Comparison of ENCODE assay signal across 12 mouse cellular contexts in genomic region chr19:45234191-45234770, GRCm38 (mm10). TPM values are rescaled to one million over a fixed set of nuclear protein-coding genes. Genes with fewer than 3 reads are reported as not detected.
A peak's percentile ranks its signal among the peaks of the same experiment; 100 is the strongest.
DNase-seq lines count a peak whose midpoint lies in the region; ATAC-seq and TF ChIP-seq lines count a peak whose summit lies in the region.
"Had no signal": no experiment of that assay in that cellular context is flagged by ENCODE, and none has a peak within 500 bp of the region (broad histone marks: within the 10 kb centered on the region; RNA-seq: fewer than 3 reads in every experiment).

No protein-coding gene starts in this region.

- no peak for DNase-seq in G1E (ENCODE audit: low spot score)
- DNase-seq in embryonic facial prominence, embryonic 11.5 days (ENCODE audit: low spot score) = no peak
- DNase-seq in limb, embryonic 11.5 days (ENCODE audit: low spot score) = peak; percentile 69
- DNase-seq in spleen, postnatal 10 days (ENCODE audit: low spot score in 2 of 2) = no peak
- DNase-seq in lung, postnatal 4 days = no peak
- DNase-seq: adrenal gland, postnatal 10 days; lung, adult 2 months had no signal

- H3K9me3 ChIP-seq in intestine, postnatal 0 days (ENCODE audit: control insufficient read depth) = no peaks in the 10 kb centered on the region
- no peaks in the 10 kb centered on the region for H3K9me3 ChIP-seq in intestine, embryonic 16.5 days (ENCODE audit: control insufficient read depth, low read length)
- H3K9me3 ChIP-seq in G1E (replicated peaks) = peaks cover 61% of the 10 kb centered on the region
- H3K9me3 ChIP-seq in embryonic facial prominence, embryonic 11.5 days (replicated peaks; ENCODE audit: control insufficient read depth, low read length) = no peaks in the 10 kb centered on the region
- H3K9me3 ChIP-seq in limb, embryonic 11.5 days (ENCODE audit: control insufficient read depth, low read length) = no peaks in the 10 kb centered on the region
- no peaks in the 10 kb centered on the region for H3K9me3 ChIP-seq in forebrain, embryonic 15.5 days
- H3K9me3 ChIP-seq: stomach, embryonic 15.5 days had no signal

- H3K27ac ChIP-seq in intestine, postnatal 0 days (ENCODE audit: low read depth, low read length) = no peak overlapping the region
- H3K27ac ChIP-seq in intestine, embryonic 16.5 days (ENCODE audit: low read length) = no peak overlapping the region
- no peak overlapping the region for H3K27ac ChIP-seq in embryonic facial prominence, embryonic 11.5 days (replicated peaks; ENCODE audit: low read depth, low read length)
- H3K27ac ChIP-seq in limb, embryonic 11.5 days (replicated peaks; ENCODE audit: low read depth, low read length) = no peak overlapping the region
- no peak overlapping the region for H3K27ac ChIP-seq in forebrain, embryonic 15.5 days (replicated peaks)
- H3K27ac ChIP-seq: stomach, embryonic 15.5 days had no signal

- H3K4me1 ChIP-seq in intestine, postnatal 0 days (replicated peaks; ENCODE audit: control insufficient read depth, insufficient read depth, low read length) = no peaks in the 10 kb centered on the region
- H3K4me1 ChIP-seq in intestine, embryonic 16.5 days (ENCODE audit: control insufficient read depth, insufficient read depth, low read length) = peaks cover 28% of the 10 kb centered on the region
- H3K4me1 ChIP-seq in G1E (ENCODE audit: insufficient read depth, low read depth, low read length) = no peaks in the 10 kb centered on the region
- peaks cover 12% of the 10 kb centered on the region for H3K4me1 ChIP-seq in embryonic facial prominence, embryonic 11.5 days (ENCODE audit: control insufficient read depth, insufficient read depth, low read length)
- peaks cover 18% of the 10 kb centered on the region for H3K4me1 ChIP-seq in limb, embryonic 11.5 days (ENCODE audit: control insufficient read depth, insufficient read depth, low read length)
- H3K4me1 ChIP-seq in forebrain, embryonic 15.5 days = peaks cover 40% of the 10 kb centered on the region

- no peak for TF ChIP-seq CTCF in intestine, postnatal 0 days (IDR thresholded peaks at IDR 0.05; ENCODE audit: low read depth)
- TF ChIP-seq CTCF in G1E (IDR thresholded peaks at IDR 0.05; ENCODE audit: low read depth, low read length) = no peak

- H3K9ac ChIP-seq in intestine, postnatal 0 days (ENCODE audit: low read depth, low read length) = no peak overlapping the region
- no peak overlapping the region for H3K9ac ChIP-seq in intestine, embryonic 16.5 days (ENCODE audit: low read depth, low read length)
- H3K9ac ChIP-seq in embryonic facial prominence, embryonic 11.5 days (replicated peaks; ENCODE audit: low read length) = no peak overlapping the region
- peak overlapping the region; percentile 45 for H3K9ac ChIP-seq in limb, embryonic 11.5 days (ENCODE audit: low read length)
- no peak overlapping the region for H3K9ac ChIP-seq in forebrain, embryonic 15.5 days (replicated peaks)
- H3K9ac ChIP-seq: stomach, embryonic 15.5 days had no signal

- peaks cover 100% of the 10 kb centered on the region for H3K27me3 ChIP-seq in intestine, postnatal 0 days (replicated peaks; ENCODE audit: control insufficient read depth, insufficient read depth, low read length)
- peaks cover 90% of the 10 kb centered on the region for H3K27me3 ChIP-seq in intestine, embryonic 16.5 days (replicated peaks; ENCODE audit: control insufficient read depth, insufficient read depth, low read length)
- peaks cover 49% of the 10 kb centered on the region for H3K27me3 ChIP-seq in G1E (ENCODE audit: insufficient read depth, low read length)
- H3K27me3 ChIP-seq in embryonic facial prominence, embryonic 11.5 days (ENCODE audit: control insufficient read depth, insufficient read depth, low read length) = peaks cover 89% of the 10 kb centered on the region
- H3K27me3 ChIP-seq in limb, embryonic 11.5 days (ENCODE audit: control insufficient read depth, insufficient read depth, low read length) = peaks cover 93% of the 10 kb centered on the region
- H3K27me3 ChIP-seq in forebrain, embryonic 15.5 days = peaks cover 81% of the 10 kb centered on the region

- WGBS in intestine, postnatal 0 days = 2% methylated on average over 22 of the region's 22 CpGs
- WGBS in intestine, embryonic 16.5 days = 3% methylated on average over 22 of the region's 22 CpGs
- under 1% methylated on average over 22 of the region's 22 CpGs for WGBS in embryonic facial prominence, embryonic 11.5 days
- under 1% methylated on average over 22 of the region's 22 CpGs for WGBS in limb, embryonic 11.5 days
- WGBS in forebrain, embryonic 15.5 days = under 1% methylated on average over 22 of the region's 22 CpGs

- H3K36me3 ChIP-seq in intestine, postnatal 0 days (ENCODE audit: control insufficient read depth, insufficient read depth) = no peaks in the 10 kb centered on the region
- H3K36me3 ChIP-seq in intestine, embryonic 16.5 days (ENCODE audit: control insufficient read depth, insufficient read depth, low read length) = no peaks in the 10 kb centered on the region
- no peaks in the 10 kb centered on the region for H3K36me3 ChIP-seq in G1E (replicated peaks)
- H3K36me3 ChIP-seq in embryonic facial prominence, embryonic 11.5 days (replicated peaks; ENCODE audit: control insufficient read depth, insufficient read depth, low read depth, low read length) = no peaks in the 10 kb centered on the region
- H3K36me3 ChIP-seq in limb, embryonic 11.5 days (ENCODE audit: control insufficient read depth, insufficient read depth, low read length) = no peaks in the 10 kb centered on the region
- no peaks in the 10 kb centered on the region for H3K36me3 ChIP-seq in forebrain, embryonic 15.5 days
- H3K36me3 ChIP-seq: stomach, embryonic 15.5 days had no signal

- no peak for ATAC-seq in intestine, postnatal 0 days
- no peak for ATAC-seq in intestine, embryonic 16.5 days
- ATAC-seq in G1E (ENCODE audit: extremely low read depth, insufficient number of reproducible peaks, low FRiP score, poor library complexity, severe bottlenecking) = no peak
- no peak for ATAC-seq in embryonic facial prominence, embryonic 11.5 days (replicated peaks; ENCODE audit: insufficient number of reproducible peaks, low FRiP score, low TSS enrichment, low read depth)
- ATAC-seq in limb, embryonic 11.5 days (ENCODE audit: insufficient number of reproducible peaks, low FRiP score, low TSS enrichment, low read depth) = no peak
- no peak for ATAC-seq in forebrain, embryonic 15.5 days (replicated peaks)

- no peak overlapping the region for H3K4me2 ChIP-seq in intestine, postnatal 0 days (replicated peaks; ENCODE audit: low read depth)
- no peak overlapping the region for H3K4me2 ChIP-seq in intestine, embryonic 16.5 days (ENCODE audit: low read depth, low read length)
- H3K4me2 ChIP-seq in embryonic facial prominence, embryonic 11.5 days (ENCODE audit: low read depth, low read length) = no peak overlapping the region
- H3K4me2 ChIP-seq in limb, embryonic 11.5 days (ENCODE audit: low read depth, severe bottlenecking) = no peak overlapping the region
- no peak overlapping the region for H3K4me2 ChIP-seq in forebrain, embryonic 15.5 days (replicated peaks)

- peak overlapping the region; percentile 31 for H3K4me3 ChIP-seq in intestine, postnatal 0 days (ENCODE audit: low read depth, low read length)
- H3K4me3 ChIP-seq in intestine, embryonic 16.5 days (ENCODE audit: low read length) = no peak overlapping the region
- H3K4me3 ChIP-seq in G1E (ENCODE audit: low read depth, low read length) = peak overlapping the region; percentile 33; the same call in 1 of the 2 replicates
- peak overlapping the region; percentile 18 for H3K4me3 ChIP-seq in embryonic facial prominence, embryonic 11.5 days (ENCODE audit: low read depth, low read length)
- peak overlapping the region; percentile 32 for H3K4me3 ChIP-seq in limb, embryonic 11.5 days (ENCODE audit: low read depth, low read length)
- no peak overlapping the region for H3K4me3 ChIP-seq in forebrain, embryonic 15.5 days

RNA-seq across cellular contexts. Expression of gene Lbx1, which starts 1.3 kb away (rescaled TPM):
- polyA plus RNA-seq in intestine, postnatal 0 days (2015; fragmentation: Nextera tagmentation; extraction: Ambion mirVana) = not detected in 2 replicates
- polyA plus RNA-seq in intestine, embryonic 16.5 days (2015; fragmentation: Nextera tagmentation; extraction: Ambion mirVana) = not detected in 2 replicates
- total RNA-seq in G1E (2014; fragmentation: Nextera tagmentation) (not detected in 2 replicates), G1E (2017) (0.06 TPM in 1 of 2 replicates, not detected in the other)
- polyA plus RNA-seq in G1E (2012) = not detected in 2 replicates
- 0.48 and 0.78 TPM in 2 replicates for polyA plus RNA-seq in embryonic facial prominence, embryonic 11.5 days (2014; fragmentation: Nextera tagmentation; extraction: Ambion mirVana)
- polyA plus RNA-seq in limb, embryonic 11.5 days (2014; fragmentation: Nextera tagmentation; extraction: Ambion mirVana) = 5.0 and 5.1 TPM in 2 replicates
- polyA plus RNA-seq in forebrain, embryonic 15.5 days (2015; fragmentation: Nextera tagmentation; extraction: Ambion mirVana) = not detected in 2 replicates
- total RNA-seq: layer of hippocampus, postnatal 10 days had no signal
- polyA plus RNA-seq: stomach, embryonic 15.5 days had no signal

Comparison
In these comparisons a context has a peak if more than half of its experiments do, and no peak if none do; other contexts are left out.
1. H3K4me3 ChIP-seq: peak in intestine, postnatal 0 days (single experiment), G1E (single experiment), embryonic facial prominence, embryonic 11.5 days (single experiment) and limb, embryonic 11.5 days (single experiment); none in intestine, embryonic 16.5 days (single experiment) and forebrain, embryonic 15.5 days (single experiment).